Mouse (Mus musculus) embryonic stem cell, embryonic (primary cell): ENCODE measurements around the gene Osbpl3.

Source experiments
- CTCF ChIA-PET, 4 experiments: fragments of 300-600 bp in 2 of 4; fragments of 350-600 bp in 2 of 4; sonication (Branson Sonifier 250); formaldehyde crosslinking; loops; one replicate each; lab custom pipeline; 2022; ENCODE audit warnings: inconsistent platforms in 2 of 4; lab: Charles Lee
- POLR2A ChIA-PET, 4 experiments: fragments of 300-600 bp in 2 of 4; fragments of 350-600 bp in 2 of 4; sonication (Branson Sonifier 250); formaldehyde crosslinking; loops; one replicate each; lab custom pipeline; 2022; ENCODE audit warnings: antibody characterized with exemption in 4 of 4, inconsistent platforms in 1 of 4; lab: Charles Lee

Osbpl3 gene

GRCm38 (mm10) chr6:50393960-50394359, 62.0 kb downstream of the Osbpl3 start:
- ChIA-PET CTCF (no interaction called here), POLR2A (interaction anchor here in 2 of 4 experiments (1.0 to 1.2 kb wide), 4 partner anchors 10 to 62 kb away, joined by 3 to 4 read pairs (median 3); partner anchors contain the start of gene Osbpl3 (in 1 of the 2))

- CTCF ChIA-PET = no interaction called here
- POLR2A ChIA-PET = interaction anchor here in 1 of 4 experiments (0.6 to 1.1 kb wide), 3 partner anchors 10 to 1342 kb away, joined by 3 read pairs; no protein-coding TSS in a partner anchor
These were observed 64.0 kb downstream of the Osbpl3 start for GRCm38 (mm10) chr6:50391951-50392350.

- ChIA-PET POLR2A (interaction anchor here in 3 of 4 experiments (0.6 to 1.3 kb wide), 6 partner anchors 8 to 177 kb away, joined by 3 to 4 read pairs (median 3); no protein-coding TSS in a partner anchor), CTCF (interaction anchor here in 1 of 4 experiments (1.5 kb wide), 1 partner anchor 9 kb away, joined by 5 read pairs; no protein-coding TSS in a partner anchor)
These were observed 65.7 kb downstream of the Osbpl3 start for GRCm38 (mm10) chr6:50390313-50390712.

- ChIA-PET CTCF (interaction anchor here in 1 of 4 experiments (1.1 kb wide), 1 partner anchor 149 kb away, joined by 4 read pairs; no protein-coding TSS in a partner anchor), POLR2A (no interaction called here)
These were observed 68.4 kb downstream of the Osbpl3 start for GRCm38 (mm10) chr6:50387629-50388028.

GRCm38 (mm10) chr6:50386497-50386896, 69.5 kb downstream of the Osbpl3 start:
- ChIA-PET CTCF (no interaction called here), POLR2A (interaction anchor here in 1 of 4 experiments (1.3 kb wide), 1 partner anchor 54 kb away, joined by 3 read pairs; no protein-coding TSS in a partner anchor)

GRCm38 (mm10) chr6:50385451-50386013, 70.5 kb downstream of the Osbpl3 start:
- POLR2A ChIA-PET = interaction anchor here in 2 of 4 experiments (0.6 to 1.3 kb wide), 2 partner anchors 55 to 965 kb away, joined by 3 read pairs; no protein-coding TSS in a partner anchor
- CTCF ChIA-PET = interaction anchor here in 2 of 4 experiments (0.6 kb wide), 2 partner anchors 42 to 73 kb away, joined by 3 to 5 read pairs; no protein-coding TSS in a partner anchor

GRCm38 (mm10) chr6:50382711-50383110, 73.3 kb downstream of the Osbpl3 start:
- CTCF ChIA-PET = interaction anchor here in 2 of 4 experiments (0.6 to 1.0 kb wide), 2 partner anchors 10 to 15 kb away, joined by 3 to 4 read pairs; no protein-coding TSS in a partner anchor

GRCm38 (mm10) chr6:50382196-50382595, 73.8 kb downstream of the Osbpl3 start:
- CTCF ChIA-PET = interaction anchor here in 3 of 4 experiments (0.6 to 1.0 kb wide), 3 partner anchors 10 to 144 kb away, joined by 3 to 4 read pairs (median 3); no protein-coding TSS in a partner anchor
- POLR2A ChIA-PET = interaction anchor here in 3 of 4 experiments (0.6 to 2.0 kb wide), 15 partner anchors 9 to 1359 kb away, joined by 3 to 10 read pairs (median 4); partner anchors contain the start of genes Cycs (in 1 of the 3) and Osbpl3 (in 1 of the 3)

More at GRCm38 (mm10) chr6:50382711-50383110, 73.3 kb downstream of the Osbpl3 start:
- POLR2A ChIA-PET = interaction anchor here in 2 of 4 experiments (0.7 to 1.5 kb wide), 7 partner anchors 8 to 184 kb away, joined by 3 to 6 read pairs (median 4); partner anchors contain the start of genes Cycs (in 1 of the 2) and Osbpl3 (in 1 of the 2)

- ChIA-PET POLR2A (interaction anchor here (0.6 to 2.0 kb wide), 27 partner anchors 9 to 1358 kb away, joined by 3 to 10 read pairs (median 3); partner anchors contain the start of genes Cycs (in 1 of the 4) and Osbpl3 (in 1 of the 4)), CTCF (interaction anchor here in 3 of 4 experiments (0.5 to 1.6 kb wide), 10 partner anchors 9 to 325 kb away, joined by 3 to 7 read pairs (median 4); partner anchors contain the start of gene Osbpl3 (in 1 of the 3))
These were observed 74.4 kb downstream of the Osbpl3 start for GRCm38 (mm10) chr6:50381504-50382091.

- POLR2A ChIA-PET = no interaction called here
- CTCF ChIA-PET = interaction anchor here in 1 of 4 experiments (0.6 kb wide), 1 partner anchor 256 kb away, joined by 4 read pairs; no protein-coding TSS in a partner anchor
These were observed 76.3 kb downstream of the Osbpl3 start for GRCm38 (mm10) chr6:50379740-50380139.

- ChIA-PET CTCF (interaction anchor here in 1 of 4 experiments (0.6 kb wide), 2 partner anchors 115 to 255 kb away, joined by 3 to 4 read pairs; no protein-coding TSS in a partner anchor), POLR2A (interaction anchor here in 2 of 4 experiments (0.9 to 1.6 kb wide), 3 partner anchors 15 to 188 kb away, joined by 3 to 4 read pairs (median 3); no protein-coding TSS in a partner anchor)
These were observed 76.9 kb downstream of the Osbpl3 start for GRCm38 (mm10) chr6:50379136-50379535.

GRCm38 (mm10) chr6:50377742-50378720, 78.0 kb downstream of the Osbpl3 start:
- CTCF ChIA-PET = interaction anchor here in 2 of 4 experiments (0.6 to 1.3 kb wide), 3 partner anchors 8 to 116 kb away, joined by 3 to 4 read pairs (median 3); no protein-coding TSS in a partner anchor
- POLR2A ChIA-PET = interaction anchor here in 2 of 4 experiments (0.7 to 1.6 kb wide), 8 partner anchors 12 to 189 kb away, joined by 3 to 4 read pairs (median 3); partner anchors contain the start of gene Osbpl3 (in 1 of the 2)

- POLR2A ChIA-PET = interaction anchor here in 2 of 4 experiments (1.1 to 1.3 kb wide), 3 partner anchors 14 to 79 kb away, joined by 3 read pairs; partner anchors contain the start of gene Osbpl3 (in 1 of the 2)
- CTCF ChIA-PET = no interaction called here
These were observed 79.3 kb downstream of the Osbpl3 start for GRCm38 (mm10) chr6:50376684-50377083.

- POLR2A ChIA-PET = interaction anchor here in 3 of 4 experiments (0.6 to 1.2 kb wide), 9 partner anchors 8 to 668 kb away, joined by 3 to 5 read pairs (median 3); partner anchors contain the start of gene Osbpl3 (in 1 of the 3)
- CTCF ChIA-PET = interaction anchor here in 2 of 4 experiments (0.6 to 0.9 kb wide), 4 partner anchors 9 to 844 kb away, joined by 3 to 4 read pairs (median 4); no protein-coding TSS in a partner anchor
These were observed 83.2 kb downstream of the Osbpl3 start for GRCm38 (mm10) chr6:50372516-50373424.

- CTCF ChIA-PET = interaction anchor here in 1 of 4 experiments (0.6 kb wide), 1 partner anchor 846 kb away, joined by 3 read pairs; no protein-coding TSS in a partner anchor
- POLR2A ChIA-PET = interaction anchor here in 3 of 4 experiments (0.6 to 1.2 kb wide), 4 partner anchors 10 to 413 kb away, joined by 3 to 5 read pairs (median 4); partner anchors contain the start of gene Osbpl3 (in 1 of the 3)
These were observed 84.4 kb downstream of the Osbpl3 start for GRCm38 (mm10) chr6:50371501-50372086.
